Mouse (Mus musculus): ENCODE data around the gene Irx5.
A peak's percentile ranks its signal among the peaks of the same experiment; 100 is the strongest.

Irx5 gene

DNA sequence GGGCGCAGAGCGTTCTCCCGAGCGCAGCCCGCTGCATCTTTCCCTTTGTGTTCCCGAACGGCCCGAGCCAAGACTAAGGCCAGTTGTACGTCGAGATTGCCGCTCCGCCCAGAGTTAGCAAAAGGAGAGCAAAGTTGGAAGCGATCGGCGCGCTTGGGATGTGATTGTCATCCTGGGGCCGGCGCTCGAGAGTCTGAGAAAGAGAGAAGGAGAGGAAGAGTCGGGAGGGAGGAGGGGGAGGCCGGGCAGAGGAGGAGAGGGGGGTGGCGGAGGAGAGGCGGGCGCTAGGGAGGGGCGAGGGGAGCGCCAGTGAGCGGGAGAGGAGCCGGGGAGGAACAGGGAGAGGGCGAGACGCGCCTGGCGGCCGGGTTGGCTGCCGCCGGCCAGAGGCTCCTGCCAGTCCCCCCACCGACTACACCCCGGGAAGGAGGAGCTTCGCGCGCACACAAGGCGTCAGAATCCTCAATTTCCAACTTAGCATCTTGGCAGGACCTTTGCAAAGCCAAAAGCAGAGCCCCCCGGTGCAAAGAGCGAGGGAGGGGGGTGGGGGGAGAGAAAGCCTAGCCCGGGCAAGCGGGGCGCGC is at the start of gene Irx5:
TSS of gene Irx5 (plus strand) at position 228 of the 584 bp plus-strand sequence.
- DNase-seq (ENCODE audit: low spot score in 2 of 2) = peak; percentile 35 to 36

DNA sequence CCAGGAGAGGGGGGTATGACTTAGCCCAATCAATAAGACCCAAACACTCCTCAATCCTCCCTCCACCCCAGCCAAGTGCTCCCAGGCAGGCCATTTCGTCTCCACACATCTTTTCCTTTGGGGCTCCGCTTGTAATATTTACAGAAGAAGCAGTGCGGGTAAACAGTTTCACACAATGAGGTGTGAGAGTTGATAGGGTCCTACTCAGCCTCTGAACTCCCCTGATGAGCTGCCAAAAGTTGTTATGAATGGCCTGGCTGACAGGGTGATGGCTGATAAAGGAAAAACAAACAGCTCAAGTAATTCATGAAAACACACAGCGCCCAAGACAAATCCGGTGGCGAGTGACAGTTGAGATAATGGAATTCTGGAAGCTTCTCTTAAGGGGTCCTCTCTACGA is 45.2 kb upstream of the Irx5 start:
- no peak for DNase-seq (ENCODE audit: low spot score in 2 of 2)

DNA sequence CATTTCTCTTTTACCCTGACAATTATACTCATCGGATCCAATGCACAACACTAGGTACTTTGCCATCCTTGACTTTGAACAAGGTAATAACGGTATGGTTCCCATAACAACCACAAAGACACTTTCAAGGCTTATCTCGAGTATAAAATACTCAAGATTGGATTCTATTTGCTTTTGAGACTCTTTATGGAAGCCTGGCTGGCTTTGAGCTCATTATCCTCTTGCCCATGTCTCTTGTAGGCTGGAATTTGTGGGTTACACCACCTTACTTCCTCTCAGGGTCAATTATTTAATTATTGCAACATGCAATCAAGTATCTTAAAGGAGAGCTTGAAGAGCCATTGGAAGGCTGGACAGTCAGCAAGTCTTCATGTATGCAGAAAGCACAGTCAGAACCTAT is 43.7 kb upstream of the Irx5 start:
- no peak for DNase-seq (ENCODE audit: low spot score in 2 of 2)

DNA sequence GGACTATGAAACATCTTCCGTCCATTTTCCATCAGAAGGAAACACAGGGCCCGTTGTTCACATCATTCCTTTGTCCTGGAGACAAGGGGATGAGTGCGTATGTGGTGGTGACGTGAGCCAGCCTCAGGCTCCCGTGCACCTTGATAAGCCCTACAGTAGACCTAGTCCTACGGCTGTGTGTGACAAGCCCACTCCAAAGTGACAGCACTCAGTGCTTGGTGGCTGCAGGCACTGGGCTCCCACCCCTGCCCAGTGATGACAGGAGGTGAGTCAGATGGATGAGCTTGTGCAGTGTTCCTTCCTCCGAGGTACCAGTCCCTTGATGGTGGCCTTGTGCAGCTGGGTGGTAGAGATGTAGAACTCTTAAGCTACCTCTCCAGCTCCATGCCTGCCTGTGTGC is 33.7 kb upstream of the Irx5 start:
- no peak for DNase-seq (ENCODE audit: low spot score in 2 of 2)

DNA sequence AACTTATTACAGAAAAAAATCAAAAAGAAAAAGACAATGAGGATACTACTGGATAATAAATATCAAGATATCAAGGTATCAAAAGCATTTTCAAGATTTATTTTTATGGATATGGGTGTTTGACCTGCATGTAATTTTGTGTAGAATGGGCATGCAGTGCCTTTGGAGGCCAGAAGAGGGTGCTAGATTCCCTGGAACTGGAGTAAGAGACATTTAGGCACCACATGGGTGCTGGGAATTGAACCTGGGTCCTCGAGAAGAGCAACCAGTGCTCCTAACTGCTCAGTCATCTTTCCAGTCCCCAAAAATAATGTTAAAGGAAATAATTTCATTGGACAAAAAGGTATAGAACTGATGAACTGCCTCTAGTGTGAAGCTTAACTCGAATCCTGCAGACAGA is 30.2 kb upstream of the Irx5 start:
- DNase-seq (ENCODE audit: low spot score in 2 of 2) = no peak

DNA sequence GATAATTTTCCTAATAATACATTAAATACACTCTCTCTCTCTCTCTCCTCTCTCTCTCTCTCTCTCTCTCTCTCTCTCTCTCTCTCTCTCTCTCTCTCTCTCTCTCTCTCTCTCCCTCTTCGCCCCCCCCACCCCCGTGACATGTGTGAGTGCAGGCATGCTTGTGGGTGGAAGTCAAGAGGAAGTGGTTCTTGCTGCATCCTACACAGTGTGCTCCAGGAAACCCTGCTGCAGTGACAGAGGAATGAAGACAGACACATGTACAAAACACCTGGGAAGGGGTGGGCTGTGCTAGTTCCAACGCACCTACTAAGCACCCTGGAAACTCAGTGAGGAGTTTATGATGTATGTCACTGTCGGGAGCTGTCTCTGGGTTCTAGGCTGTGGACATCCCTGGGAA is 28.2 kb upstream of the Irx5 start:
- DNase-seq (ENCODE audit: low spot score in 2 of 2) = no peak

DNA sequence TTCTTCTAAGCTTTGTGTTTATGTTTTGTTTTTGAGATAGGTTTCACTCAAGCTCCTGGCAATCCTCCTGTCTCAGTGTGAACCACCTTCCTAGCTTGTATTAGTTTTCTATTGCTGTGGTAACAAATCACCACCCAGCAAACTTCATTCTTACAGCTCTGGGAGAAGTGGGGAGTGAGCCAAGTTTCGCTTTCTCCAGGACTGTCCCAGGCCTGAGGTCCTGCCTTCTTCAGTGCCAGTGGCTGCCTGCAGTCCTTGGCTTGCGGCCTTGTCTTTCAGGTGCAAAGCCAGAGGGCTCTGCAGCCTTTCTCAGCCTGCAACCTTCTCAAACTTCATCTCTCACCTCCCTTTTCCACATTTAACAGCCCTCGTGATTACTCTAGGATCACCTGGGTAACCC is 25.6 kb upstream of the Irx5 start:
- DNase-seq (ENCODE audit: low spot score in 2 of 2) = no peak

DNA sequence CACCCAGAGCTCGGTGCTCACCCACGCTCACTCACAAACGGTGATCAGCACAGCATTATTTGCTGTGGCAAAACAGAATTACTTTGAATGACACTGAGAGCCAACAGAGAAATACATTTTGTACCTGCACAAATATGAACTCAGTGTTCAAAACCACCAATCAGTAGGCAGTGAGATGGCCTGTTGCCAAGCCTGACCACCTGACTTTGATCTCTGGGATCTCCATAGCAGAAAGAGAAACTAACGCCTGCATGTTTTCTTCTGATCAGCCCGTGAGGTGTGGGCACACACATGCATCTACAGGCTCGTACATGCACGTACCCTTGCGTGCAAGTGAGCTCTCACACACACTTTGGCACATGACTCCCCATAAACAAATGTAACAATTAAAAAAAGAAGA is 24.0 kb upstream of the Irx5 start:
- no peak for DNase-seq (ENCODE audit: low spot score in 2 of 2)

DNA sequence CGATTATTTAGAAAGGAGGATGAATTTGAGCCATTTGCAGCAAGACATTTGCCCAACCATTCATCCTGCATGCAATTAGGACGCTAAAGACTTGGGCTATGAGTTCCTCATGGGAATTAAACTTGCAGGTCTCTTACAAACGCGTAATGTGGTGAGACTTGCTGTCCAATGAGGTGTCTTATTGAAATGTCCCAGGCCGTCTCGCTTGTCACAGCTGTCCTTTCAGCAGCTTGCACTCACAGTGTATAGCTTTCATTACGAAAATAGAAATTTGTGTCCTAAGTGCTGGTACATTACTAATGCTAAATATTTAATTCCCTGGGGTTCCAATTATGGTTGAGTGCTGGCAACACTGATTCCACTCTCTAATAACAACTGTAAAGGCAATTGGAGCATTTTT is 22.3 kb upstream of the Irx5 start:
- no peak for DNase-seq (ENCODE audit: low spot score in 2 of 2)

DNA sequence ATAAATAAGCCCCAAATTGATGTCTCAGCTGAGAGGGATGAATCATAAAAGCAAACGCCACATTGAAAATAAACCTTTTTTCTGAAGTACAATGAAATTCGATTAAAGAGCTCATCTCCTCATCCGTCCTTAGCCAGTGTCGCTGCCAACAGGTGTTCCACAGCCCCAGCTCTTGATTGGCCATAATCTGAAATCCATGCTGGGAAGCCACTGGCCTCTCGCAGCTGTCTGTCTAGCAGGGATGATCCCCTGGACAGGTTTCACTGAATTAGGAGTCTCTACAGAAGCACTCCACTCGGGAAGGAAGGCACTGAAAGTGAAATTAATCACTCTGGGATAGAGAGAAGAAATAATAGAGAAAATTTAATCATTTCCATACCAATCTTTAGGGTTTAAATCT is 21.4 kb upstream of the Irx5 start:
- no peak for DNase-seq (ENCODE audit: low spot score in 2 of 2)

DNA sequence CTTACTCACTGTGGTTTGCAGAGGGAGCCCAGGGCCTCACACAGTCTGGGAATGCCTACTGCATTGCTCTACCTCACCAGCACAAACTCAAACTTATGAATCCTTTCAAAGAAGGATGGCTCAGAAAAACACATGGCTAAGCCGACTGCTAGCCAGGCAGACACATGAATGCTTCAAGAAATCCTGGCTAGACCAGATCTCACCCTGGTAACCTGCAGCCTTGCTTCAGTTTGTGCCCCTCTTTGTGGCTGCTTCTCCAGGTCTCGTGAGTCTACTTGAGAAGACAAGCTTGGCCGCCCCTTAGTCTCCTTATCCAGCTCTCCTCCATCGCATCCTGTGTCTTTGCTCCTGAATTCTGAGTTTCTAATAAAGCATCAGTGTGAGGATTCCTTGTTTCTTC is 13.9 kb upstream of the Irx5 start:
- no peak for DNase-seq (ENCODE audit: low spot score in 2 of 2)

DNA sequence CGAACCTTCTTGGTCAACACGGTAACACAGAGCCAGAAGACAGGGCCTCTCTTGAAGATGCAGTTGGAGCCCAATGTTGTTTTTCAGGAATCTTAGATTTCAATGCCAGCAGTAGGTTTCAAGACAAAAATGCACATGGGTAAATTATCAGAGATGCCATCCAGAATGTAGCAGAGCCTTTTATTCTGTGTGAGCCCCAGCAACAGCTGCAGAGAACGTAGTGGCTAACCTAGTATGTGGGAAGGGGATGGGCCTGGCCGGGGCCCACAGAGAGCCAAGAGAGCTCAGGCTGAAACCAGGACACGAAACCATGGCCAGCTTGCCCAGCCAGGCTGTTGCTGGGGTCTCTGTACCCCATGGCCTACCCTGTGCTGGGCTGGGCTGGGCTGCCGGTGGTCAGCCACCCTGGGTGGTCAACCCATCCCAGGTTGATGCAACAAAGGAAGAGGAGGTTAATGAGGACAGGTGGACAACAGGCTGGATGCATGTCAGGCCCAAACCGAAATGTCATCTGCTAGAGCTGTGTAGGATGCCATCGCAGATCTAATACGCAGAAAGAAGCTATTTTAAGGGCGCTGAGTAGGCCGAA is 7.4 kb upstream of the Irx5 start:
- no peak for DNase-seq (ENCODE audit: low spot score in 2 of 2)

DNA sequence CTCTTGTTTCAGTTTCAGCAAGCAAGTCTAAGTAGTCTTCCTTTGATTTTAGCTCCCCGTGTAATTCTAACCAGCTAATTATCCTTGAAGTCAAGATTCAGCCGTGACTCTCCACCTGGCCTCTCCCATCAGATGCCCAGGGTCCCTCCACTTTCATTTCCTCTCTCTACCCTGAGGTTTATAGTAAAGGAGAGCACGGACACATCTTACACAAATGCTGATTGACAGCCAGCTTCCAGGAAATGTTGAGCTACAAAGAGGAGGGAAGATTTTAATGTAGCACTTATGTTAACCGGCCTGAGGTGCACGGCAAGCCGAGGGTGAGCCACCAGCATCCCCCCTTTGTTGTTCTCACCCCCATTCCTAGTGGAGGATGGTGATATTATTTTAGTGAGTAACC is 4.0 kb upstream of the Irx5 start:
- no peak for DNase-seq (ENCODE audit: low spot score in 2 of 2)

DNA sequence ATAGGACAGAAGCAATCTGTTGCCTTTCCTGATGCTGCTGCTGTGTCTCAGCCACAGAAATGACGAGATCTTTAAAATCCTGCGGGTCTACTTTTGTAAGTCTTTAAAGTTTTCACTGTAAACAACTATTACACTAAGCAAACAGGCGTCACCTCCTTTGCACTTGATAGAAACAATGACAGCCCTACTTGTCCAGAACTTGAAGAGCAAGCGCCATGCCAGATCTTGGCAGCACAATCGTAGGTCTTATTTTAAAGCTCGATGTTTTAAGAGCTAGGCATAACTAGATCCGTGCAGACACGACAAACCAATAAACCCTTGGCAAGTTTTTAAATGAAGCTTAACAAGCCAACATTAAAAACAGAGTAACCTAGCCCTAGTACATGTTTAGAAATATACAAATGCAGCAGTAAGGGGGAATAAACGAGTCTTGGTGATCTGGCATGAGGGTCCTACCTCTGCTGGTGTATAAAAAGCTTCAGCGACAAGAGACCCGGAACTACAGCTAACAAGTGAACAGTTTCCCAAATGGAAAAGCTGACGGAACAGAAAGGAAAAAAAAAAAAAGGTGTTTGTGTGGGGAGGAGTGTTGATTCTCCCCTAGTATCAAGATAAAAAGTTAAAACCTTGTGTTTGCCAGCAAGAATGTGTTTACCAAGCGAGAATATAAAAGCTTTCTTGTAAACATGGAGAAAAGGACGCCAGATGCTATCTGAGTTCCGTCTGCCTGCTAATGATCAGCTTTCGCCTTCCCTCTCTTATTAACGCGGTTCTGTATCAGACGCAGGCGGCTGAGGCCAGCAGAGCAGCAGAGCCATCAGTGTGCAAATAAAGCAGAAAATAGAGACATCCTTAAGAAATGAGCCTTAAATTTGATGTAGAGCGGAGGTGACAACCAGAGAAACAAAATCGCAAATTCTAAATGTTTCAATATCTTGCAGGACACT is 2.6 kb upstream of the Irx5 start:
- DNase-seq (ENCODE audit: low spot score in 2 of 2) = no peak

DNA sequence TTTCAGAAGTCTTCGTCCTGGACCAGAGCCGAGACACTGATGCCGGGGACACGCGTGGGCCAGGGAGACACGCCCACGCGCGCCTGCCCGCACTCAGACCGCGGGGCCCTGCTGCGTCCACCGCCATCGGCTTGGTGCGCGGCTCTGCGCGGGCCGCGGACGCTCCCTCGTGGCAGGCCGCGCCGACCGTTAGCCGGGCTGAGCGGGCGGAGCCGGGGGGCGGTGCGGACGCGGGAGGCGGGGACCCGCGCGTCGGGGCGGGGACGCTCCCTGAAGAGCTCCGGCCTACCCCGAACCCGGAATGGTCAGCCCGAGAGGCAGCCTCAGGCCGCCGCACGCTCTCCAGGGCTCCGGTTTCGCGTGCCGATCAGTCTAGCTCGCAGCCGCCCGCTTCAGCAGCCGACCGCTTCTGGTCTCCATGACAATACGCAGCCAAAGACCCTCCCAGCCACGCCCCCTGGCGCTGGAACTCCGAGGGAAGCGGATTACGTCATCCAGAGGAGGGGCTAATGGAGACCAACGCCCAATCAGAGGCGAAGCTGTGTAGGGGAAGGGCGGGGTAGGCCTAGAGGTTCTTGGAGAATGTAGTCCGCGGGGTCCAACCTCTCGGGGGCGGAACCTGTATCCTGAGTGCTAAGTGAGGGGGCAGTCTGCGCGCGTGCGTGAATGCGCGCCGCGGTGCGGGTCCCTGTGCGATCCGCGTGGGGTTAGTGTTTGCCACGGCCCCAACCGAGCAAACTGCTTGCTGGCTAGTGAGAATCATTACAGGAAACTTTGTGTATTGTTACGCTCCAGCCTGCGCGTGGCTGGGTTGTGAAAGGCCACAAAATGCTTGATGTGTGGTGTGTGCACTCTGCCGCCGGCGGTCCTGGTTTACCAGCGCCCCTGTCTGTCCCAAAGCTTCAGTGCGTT is 1.5 kb upstream of the Irx5 start:
- peak; percentile 95 to 97 for DNase-seq (ENCODE audit: low spot score in 2 of 2)

DNA sequence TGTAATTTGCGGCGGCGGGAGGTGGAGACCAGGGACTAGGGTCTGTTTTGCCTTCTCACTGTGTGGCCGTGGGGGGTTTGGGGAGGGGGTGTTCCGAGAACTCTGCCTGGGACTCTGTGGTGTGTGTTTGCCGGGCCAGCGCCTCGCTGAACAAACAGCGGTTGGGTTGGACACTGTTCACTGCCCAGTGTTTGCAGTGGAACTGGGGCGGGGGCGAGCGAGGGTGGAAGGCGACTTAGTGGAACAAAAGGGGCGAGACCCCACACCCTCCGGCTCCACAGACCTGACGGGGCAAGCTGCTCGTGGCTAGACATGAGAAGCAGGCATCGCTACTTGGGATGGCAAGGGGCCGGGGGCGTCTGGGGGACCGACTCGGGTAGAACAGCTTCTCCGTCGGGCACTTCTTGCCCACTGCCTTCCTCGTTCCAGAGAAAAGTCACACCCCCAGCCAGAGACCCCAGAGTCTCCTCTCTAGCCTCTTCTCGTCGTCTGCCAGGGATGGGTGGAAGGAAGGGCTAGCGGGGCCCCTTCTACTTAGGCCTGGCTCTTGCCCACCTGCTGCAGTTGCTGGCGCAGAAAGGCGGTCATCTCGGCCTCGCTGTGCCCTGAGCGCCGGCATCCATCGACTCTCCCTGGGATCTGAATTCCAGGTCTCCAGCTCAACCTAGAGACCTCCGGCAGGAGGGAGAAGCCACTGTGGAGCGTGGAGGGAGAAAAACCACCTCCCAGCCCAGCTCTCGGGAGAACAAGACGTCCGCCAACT is 631 bp upstream of the Irx5 start:
- DNase-seq (ENCODE audit: low spot score in 2 of 2) = no peak

DNA sequence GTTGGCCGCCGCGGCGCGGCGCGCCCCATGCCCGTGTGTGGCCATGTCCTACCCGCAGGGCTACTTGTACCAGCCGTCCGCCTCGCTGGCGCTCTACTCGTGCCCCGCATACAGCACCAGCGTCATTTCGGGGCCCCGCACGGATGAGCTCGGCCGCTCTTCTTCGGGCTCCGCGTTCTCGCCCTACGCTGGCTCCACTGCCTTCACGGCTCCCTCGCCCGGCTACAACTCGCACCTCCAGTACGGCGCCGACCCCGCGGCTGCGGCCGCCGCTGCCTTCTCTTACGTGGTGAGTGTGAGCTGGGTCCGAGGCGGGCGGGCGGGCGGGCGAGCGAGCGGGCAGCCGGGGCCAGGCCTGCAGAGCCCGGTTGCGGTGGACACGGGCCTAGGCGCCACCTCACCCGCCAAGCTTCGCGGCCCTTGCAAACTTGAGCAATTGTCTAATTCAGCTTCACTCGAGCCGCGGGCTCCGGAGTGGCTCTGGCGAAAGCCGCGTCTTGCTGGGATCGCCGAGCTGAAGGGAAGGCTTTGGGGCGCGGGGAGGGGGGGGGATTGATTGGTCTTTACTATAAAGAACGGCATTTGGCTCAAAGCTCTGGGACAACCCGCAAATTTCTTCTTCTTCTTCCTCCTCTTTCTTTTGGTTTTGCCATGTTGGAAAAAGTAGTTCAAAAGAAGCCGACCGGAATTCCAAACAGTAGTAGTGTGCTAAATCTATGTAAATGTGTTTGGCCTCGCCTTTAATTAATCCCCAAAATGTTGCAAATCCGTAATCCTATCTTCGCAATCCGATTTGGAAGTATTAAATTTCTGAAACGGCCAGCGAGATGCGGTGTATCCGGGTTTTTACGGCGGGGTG is 945 bp downstream of the Irx5 start:
- no peak for DNase-seq (ENCODE audit: low spot score in 2 of 2)

DNA sequence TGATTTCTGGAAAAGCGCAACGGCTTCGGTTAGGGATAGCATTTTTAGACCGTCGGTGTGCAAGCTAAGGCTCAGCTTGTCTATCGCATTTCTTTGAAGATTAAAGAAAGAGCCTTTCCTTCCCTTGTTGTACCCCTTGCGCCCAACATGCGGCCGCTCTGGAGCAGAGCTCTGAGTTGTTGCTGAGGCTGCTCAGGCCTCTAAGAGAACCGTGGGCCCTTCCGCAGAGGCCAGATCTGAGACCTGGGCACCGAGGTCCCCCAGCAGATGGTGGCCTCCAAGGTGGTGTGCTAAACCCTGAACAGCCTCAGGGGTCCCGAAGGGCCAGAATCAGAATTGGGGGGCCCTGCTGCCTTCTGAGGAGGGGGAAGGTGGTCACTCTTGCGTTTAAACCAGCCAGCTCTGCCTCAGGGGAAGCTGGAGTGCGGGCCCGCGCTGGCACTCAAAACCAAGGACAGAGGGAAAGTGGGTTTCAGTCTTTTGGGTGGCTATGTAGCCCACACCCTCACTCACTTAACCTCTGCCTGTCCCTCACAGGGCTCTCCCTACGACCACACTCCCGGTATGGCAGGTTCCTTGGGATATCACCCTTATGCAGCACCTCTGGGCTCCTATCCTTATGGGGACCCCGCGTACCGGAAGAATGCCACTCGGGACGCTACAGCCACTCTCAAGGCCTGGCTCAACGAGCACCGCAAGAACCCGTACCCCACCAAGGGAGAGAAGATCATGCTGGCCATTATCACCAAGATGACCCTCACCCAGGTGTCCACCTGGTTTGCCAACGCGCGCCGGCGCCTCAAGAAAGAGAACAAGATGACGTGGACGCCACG is 1.8 kb downstream of the Irx5 start:
- no peak for DNase-seq (ENCODE audit: low spot score in 2 of 2)

DNA sequence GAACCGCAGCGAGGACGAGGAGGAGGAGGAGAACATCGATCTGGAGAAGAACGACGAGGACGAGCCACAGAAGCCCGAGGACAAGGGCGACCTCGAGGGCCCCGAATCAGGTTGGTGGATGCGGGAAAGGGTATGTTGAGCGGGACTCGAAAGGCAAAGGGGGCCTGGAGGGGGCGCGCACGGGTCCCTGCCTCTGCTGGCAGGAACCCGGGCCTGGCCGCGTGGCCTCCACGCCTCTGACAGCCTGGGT is 2.3 kb downstream of the Irx5 start:
- peak in 1 of 2 experiments; percentile 49 for DNase-seq (ENCODE audit: low spot score in 2 of 2)
